Mouse (Mus musculus): ENCODE results near the gene Ubxn6.

The Ubxn6 gene

GRCm38 (mm10) chr17:56055945-56056678, 18.7 kb downstream of the Ubxn6 start:
- DNase-seq (ENCODE audit: low read depth, low spot score) = no peak

GRCm38 (mm10) chr17:56054938-56055337, 19.9 kb downstream of the Ubxn6 start:
- no peak for DNase-seq (ENCODE audit: low read depth, low spot score)

- no peak for DNase-seq (ENCODE audit: low read depth, low spot score)
These were observed 23.5 kb downstream of the Ubxn6 start for GRCm38 (mm10) chr17:56051369-56051768.

- DNase-seq (ENCODE audit: low read depth, low spot score) = no peak
These were observed 34.0 kb downstream of the Ubxn6 start for GRCm38 (mm10) chr17:56040857-56041163.

GRCm38 (mm10) chr17:56040030-56040856, 34.6 kb downstream of the Ubxn6 start, which contains the start of gene Chaf1a:
Gene Chaf1a (plus strand): TSS chr17:56040439.
- peak; percentile 98 for DNase-seq (ENCODE audit: low read depth, low spot score)

- no peak for DNase-seq (ENCODE audit: low read depth, low spot score)
These were observed 35.5 kb downstream of the Ubxn6 start for GRCm38 (mm10) chr17:56039345-56039744.

- DNase-seq (ENCODE audit: low read depth, low spot score) = no peak
These were observed 36.1 kb downstream of the Ubxn6 start for GRCm38 (mm10) chr17:56038583-56039261.

- no peak for DNase-seq (ENCODE audit: low read depth, low spot score)
These were observed 37.9 kb downstream of the Ubxn6 start for GRCm38 (mm10) chr17:56036901-56037287.

- DNase-seq (ENCODE audit: low read depth, low spot score) = peak; percentile 99
These were observed 38.5 kb downstream of the Ubxn6 start, which contains the start of gene Sh3gl1 for GRCm38 (mm10) chr17:56036176-56036900. Gene Sh3gl1 (minus strand): TSS chr17:56036635.

- DNase-seq (ENCODE audit: low read depth, low spot score) = no peak
These were observed 39.6 kb downstream of the Ubxn6 start for GRCm38 (mm10) chr17:56035216-56035615.

- no peak for DNase-seq (ENCODE audit: low read depth, low spot score)
These were observed 40.1 kb downstream of the Ubxn6 start for GRCm38 (mm10) chr17:56034726-56035100.

GRCm38 (mm10) chr17:56034040-56034725, 40.6 kb downstream of the Ubxn6 start:
- DNase-seq (ENCODE audit: low read depth, low spot score) = peak; percentile 77

GRCm38 (mm10) chr17:56032831-56033230, 42.0 kb downstream of the Ubxn6 start:
- DNase-seq (ENCODE audit: low read depth, low spot score) = no peak

GRCm38 (mm10) chr17:56032127-56032733, 42.6 kb downstream of the Ubxn6 start:
- no peak for DNase-seq (ENCODE audit: low read depth, low spot score)

GRCm38 (mm10) chr17:56031431-56031830, 43.4 kb downstream of the Ubxn6 start:
- no peak for DNase-seq (ENCODE audit: low read depth, low spot score)

GRCm38 (mm10) chr17:56030919-56031318, 43.9 kb downstream of the Ubxn6 start:
- no peak for DNase-seq (ENCODE audit: low read depth, low spot score)

GRCm38 (mm10) chr17:56030238-56030870, 44.5 kb downstream of the Ubxn6 start:
- no peak for DNase-seq (ENCODE audit: low read depth, low spot score)

GRCm38 (mm10) chr17:56027801-56028441, 46.9 kb downstream of the Ubxn6 start:
- DNase-seq (ENCODE audit: low read depth, low spot score) = peak; percentile 70

GRCm38 (mm10) chr17:56026881-56027280, 47.9 kb downstream of the Ubxn6 start:
- DNase-seq (ENCODE audit: low read depth, low spot score) = no peak

- DNase-seq (ENCODE audit: low read depth, low spot score) = no peak
These were observed 48.5 kb downstream of the Ubxn6 start for GRCm38 (mm10) chr17:56026303-56026702.
